In genomic region chr17:80224326-80225116, GRCm38 (mm10) we compare ENCODE assay signal across 8 mouse cellular contexts. TPM values are rescaled to one million over a fixed set of nuclear protein-coding genes. Genes with fewer than 3 reads are reported as not detected.
A peak's percentile ranks its signal among the peaks of the same experiment; 100 is the strongest.
DNase-seq lines count a peak whose midpoint lies in the region; ATAC-seq lines count a peak whose summit lies in the region.

Gemin6 (plus strand) TSS chr17:80224441.

- H3K27ac ChIP-seq in heart, embryonic 13.5 days (replicated peaks): peak within 1 kb of the TSS; percentile 86
- H3K27ac ChIP-seq in liver, embryonic 12.5 days: peak within 1 kb of the TSS; percentile 90
- peak within 1 kb of the TSS; percentile 89 for H3K27ac ChIP-seq in stomach, embryonic 15.5 days

- H3K4me2 ChIP-seq in heart, embryonic 13.5 days: peak within 1 kb of the TSS; percentile 73
- peak within 1 kb of the TSS; percentile 73 for H3K4me2 ChIP-seq in liver, embryonic 12.5 days
- peak within 1 kb of the TSS; percentile 72 for H3K4me2 ChIP-seq in stomach, embryonic 15.5 days

- H3K4me1 ChIP-seq in heart, embryonic 13.5 days: peaks cover 16% of the 10 kb centered on the region
- peaks cover 31% of the 10 kb centered on the region for H3K4me1 ChIP-seq in liver, embryonic 12.5 days
- H3K4me1 ChIP-seq in stomach, embryonic 15.5 days: 0 out of 2 replicates have a peak, but pooled peaks cover 3% of the 10 kb centered on the region

- peak; percentile 89 for DNase-seq in CD4-positive helper T cell, adult 2 months (ENCODE audit: low read depth, low spot score)
- peak; percentile 85 for DNase-seq in brain, embryonic 18.5 days (ENCODE audit: low read depth, low spot score)
- peak; percentile 90 for DNase-seq in kidney, postnatal 10 days
- DNase-seq in natural killer cell, adult 2 months (ENCODE audit: low spot score in 2 of 2): peak; percentile 66 to 72

- WGBS in heart, embryonic 13.5 days: under 1% methylated on average over 33 of the region's 33 CpGs
- WGBS in liver, embryonic 12.5 days (ENCODE audit: insufficient replicate concordance): under 1% methylated on average over 33 of the region's 33 CpGs
- WGBS in stomach, embryonic 15.5 days: under 1% methylated on average over 33 of the region's 33 CpGs

- ATAC-seq in erythroid progenitor cell, adult 5-6 weeks (replicated peaks; ENCODE audit: low FRiP score, poor library complexity, severe bottlenecking): peak; percentile 100
- peak; percentile 90 for ATAC-seq in heart, embryonic 13.5 days (ENCODE audit: extremely low read depth, insufficient number of reproducible peaks, low FRiP score, low TSS enrichment)
- peak; percentile 96 for ATAC-seq in liver, embryonic 12.5 days
- ATAC-seq in stomach, embryonic 15.5 days (ENCODE audit: insufficient read depth, low FRiP score, low read depth): peak; percentile 97

- no peaks in the 10 kb centered on the region for H3K27me3 ChIP-seq in heart, embryonic 13.5 days (replicated peaks)
- no peaks in the 10 kb centered on the region for H3K27me3 ChIP-seq in liver, embryonic 12.5 days (replicated peaks)
- no peaks in the 10 kb centered on the region for H3K27me3 ChIP-seq in stomach, embryonic 15.5 days (replicated peaks)

- H3K36me3 ChIP-seq in heart, embryonic 13.5 days: peaks cover 17% of the 10 kb centered on the region
- peaks cover 28% of the 10 kb centered on the region for H3K36me3 ChIP-seq in liver, embryonic 12.5 days
- no peaks in the 10 kb centered on the region for H3K36me3 ChIP-seq in stomach, embryonic 15.5 days

- H3K4me3 ChIP-seq in heart, embryonic 13.5 days: peak within 1 kb of the TSS; percentile 63
- peak within 1 kb of the TSS; percentile 77 for H3K4me3 ChIP-seq in liver, embryonic 12.5 days
- peak within 1 kb of the TSS; percentile 61 for H3K4me3 ChIP-seq in stomach, embryonic 15.5 days (replicated peaks)

- no peaks in the 10 kb centered on the region for H3K9me3 ChIP-seq in heart, embryonic 13.5 days
- no peaks in the 10 kb centered on the region for H3K9me3 ChIP-seq in liver, embryonic 12.5 days (replicated peaks)
- no peaks in the 10 kb centered on the region for H3K9me3 ChIP-seq in stomach, embryonic 15.5 days

- peak within 1 kb of the TSS; percentile 82 for H3K9ac ChIP-seq in heart, embryonic 13.5 days
- peak within 1 kb of the TSS; percentile 86 for H3K9ac ChIP-seq in liver, embryonic 12.5 days
- peak within 1 kb of the TSS; percentile 49; the same call in 1 of the 2 replicates for H3K9ac ChIP-seq in stomach, embryonic 15.5 days

RNA-seq across cellular contexts. Expression of gene Gemin6, which starts in this region (rescaled TPM):
- 5.9 and 14.1 TPM in 2 replicates for total RNA-seq in erythroid progenitor cell, adult 5-6 weeks (2015; ENCODE audit: low replicate concordance)
- total RNA-seq in erythroid progenitor cell, adult 5-6 weeks (2017; ENCODE audit: low replicate concordance): 11.8 and 14.0 TPM in 2 replicates
- polyA plus RNA-seq in heart, embryonic 13.5 days (2015; fragmentation: Nextera tagmentation; extraction: Ambion mirVana): 24.7 and 32.3 TPM in 2 replicates
- polyA plus RNA-seq in liver, embryonic 12.5 days (2016; fragmentation: Nextera tagmentation; extraction: Ambion mirVana): 46.3 and 47.9 TPM in 2 replicates
- polyA plus RNA-seq in stomach, embryonic 15.5 days (2015; fragmentation: Nextera tagmentation; extraction: Ambion mirVana): 49.4 and 51.5 TPM in 2 replicates

Comparison
In these comparisons a context has a peak if more than half of its experiments do, and no peak if none do; other contexts are left out.
1. Peak in every context shown above with its lines: DNase-seq, ATAC-seq, H3K4me3 ChIP-seq and H3K27ac ChIP-seq.